Mouse (Mus musculus) lung, postnatal 0 days (tissue): ENCODE results near the gene Zfp462. TPM values are rescaled to one million over a fixed set of nuclear protein-coding genes. Genes with fewer than 3 reads are reported as not detected.

Experiments used
- ATAC-seq: fragments of 200-750 bp; cut with Nextera tagmentation; 2 replicates; pipeline ENCODE4 v1.8.0; 2017; ENCODE audit warnings: moderate library complexity
- DNase-seq: peaks from one replicate; pipeline ENCODE4 v3.0.0-alpha.2; 2016; ENCODE audit warnings: low spot score
- H3K27ac ChIP-seq: fragments of 300-500 bp; sonication (generic); 2 replicates; pipeline ENCODE4 v1.5.1; 2014; ENCODE audit warnings: antibody characterized with exemption, mild to moderate bottlenecking, low read length, mixed read lengths
- H3K27me3 ChIP-seq: fragments of 300-500 bp; sonication (generic); replicated peaks from 2 replicates; pipeline ENCODE4 v1.6.1; 2014; ENCODE audit warnings: low read length, mixed read lengths; ENCODE audit not compliant: insufficient read depth
- H3K36me3 ChIP-seq: fragments of 300-500 bp; sonication (generic); 2 replicates; pipeline ENCODE4 v1.6.1; 2014; ENCODE audit warnings: low read length, mixed read lengths; ENCODE audit not compliant: insufficient read depth
- H3K4me1 ChIP-seq: fragments of 300-500 bp; sonication (generic); 2 replicates; pipeline ENCODE4 v1.6.1; 2014; ENCODE audit warnings: antibody characterized with exemption, low read depth, low read length, mixed read lengths; ENCODE audit not compliant: insufficient read depth
- H3K4me2 ChIP-seq: fragments of 300-500 bp; sonication (generic); replicated peaks from 2 replicates; pipeline ENCODE4 v1.6.1; 2014; ENCODE audit warnings: low read depth, mild to moderate bottlenecking, low read length, moderate library complexity, mixed read lengths
- H3K4me3 ChIP-seq: fragments of 300-500 bp; sonication (generic); 2 replicates; pipeline ENCODE4 v1.5.1; 2014; ENCODE audit warnings: low read depth, low read length
- H3K9ac ChIP-seq: fragments of 300-500 bp; sonication (generic); replicated peaks from 2 replicates; pipeline ENCODE4 v1.6.1; 2014; ENCODE audit warnings: low read depth, mild to moderate bottlenecking
- H3K9me3 ChIP-seq: fragments of 300-500 bp; sonication (generic); 2 replicates; pipeline ENCODE4 v1.6.1; 2016; ENCODE audit warnings: low read length, mixed read lengths
- CTCF ChIP-seq: IDR thresholded peaks from 2 replicates; pipeline ENCODE4 v1.5.1; 2016; ENCODE audit warnings: antibody characterized with exemption, mild to moderate bottlenecking
- EP300 ChIP-seq: IDR thresholded peaks from 2 replicates; pipeline ENCODE4 v1.6.1; 2016; ENCODE audit warnings: antibody characterized with exemption, mild to moderate bottlenecking, control low read depth
- WGBS: fragments of 180-500 bp; shearing (Covaris S2); extraction: QIAGEN DNeasy Blood & Tissue Kit; methylation state at CpG from one replicate; pipeline ENCODE4 v1.1.7; 2014; 5-methylcytosine and 5-hydroxymethylcytosine counted together
- polyA plus RNA-seq: library from polyadenylated mRNA; unstranded; fragments of >200 nt; fragmentation: Nextera tagmentation; extraction: Ambion mirVana; gene quantifications from 2 replicates; pipeline ENCODE4 v1.2.1, GENCODE M21; 2015

Gene Zfp462
- 1.5 and 1.8 TPM in 2 replicates for polyA plus RNA-seq

- peak within 1 kb of the TSS; percentile 54 for H3K4me3 ChIP-seq
- TF ChIP-seq CTCF (no peak), EP300 (no peak)
- peaks cover 3% of the 10 kb centered on the region; the same call in 1 of the 2 replicates for H3K4me1 ChIP-seq
- ATAC-seq (peak; percentile 40), DNase-seq (peak; percentile 70)
- WGBS: 1% methylated on average over 32 of the region's 43 CpGs
- H3K36me3 ChIP-seq: no peaks in the 10 kb centered on the region
- H3K27ac ChIP-seq: 0 out of 2 replicates have a peak within 1 kb of the TSS, but pooled peaks have one; percentile 38
- H3K9me3 ChIP-seq: no peaks in the 10 kb centered on the region
- H3K4me2 ChIP-seq: peak within 1 kb of the TSS; percentile 96
- 0 out of 2 replicates have a peak within 1 kb of the TSS, but pooled peaks have one; percentile 16 for H3K9ac ChIP-seq
- 0 out of 2 replicates have a peak, but pooled peaks cover 4% of the 10 kb centered on the region for H3K27me3 ChIP-seq
Measured at GRCm38 (mm10) chr4:54944921-54945430, at the start of gene Zfp462. Zfp462 (plus strand) TSS chr4:54945048.

- Histone ChIP-seq H3K4me3 (no peak overlapping the region), H3K9me3 (no peaks in the 10 kb centered on the region), H3K36me3 (no peaks in the 10 kb centered on the region), H3K27ac (no peak overlapping the region), H3K9ac (no peak overlapping the region), H3K4me1 (no peaks in the 10 kb centered on the region), H3K27me3 (no peaks in the 10 kb centered on the region), H3K4me2 (no peak overlapping the region)
- WGBS: 65% methylated on average over 4 of the region's 4 CpGs
- TF ChIP-seq EP300: no peak
- TF ChIP-seq CTCF: no peak
- DNase-seq: no peak
- no peak for ATAC-seq
Measured at GRCm38 (mm10) chr4:54896017-54896416, 48.8 kb upstream of the Zfp462 start.

- no peaks in the 10 kb centered on the region for H3K27me3 ChIP-seq
- no peak overlapping the region for H3K4me2 ChIP-seq
- TF ChIP-seq CTCF (no peak), EP300 (no peak)
- H3K36me3 ChIP-seq: no peaks in the 10 kb centered on the region
- no peak overlapping the region for H3K27ac ChIP-seq
- ATAC-seq (no peak), DNase-seq (no peak)
- H3K4me1 ChIP-seq: no peaks in the 10 kb centered on the region
- WGBS: 59% methylated on average over 8 of the region's 8 CpGs
- H3K9ac ChIP-seq: no peak overlapping the region
- no peak overlapping the region for H3K4me3 ChIP-seq
- no peaks in the 10 kb centered on the region for H3K9me3 ChIP-seq
Measured at GRCm38 (mm10) chr4:54904641-54905040, 40.2 kb upstream of the Zfp462 start.

GRCm38 (mm10) chr4:54905399-54905953 lies 39.4 kb upstream of the Zfp462 start:
- no peak overlapping the region for H3K4me3 ChIP-seq
- ATAC-seq (no peak), DNase-seq (no peak)
- no peak overlapping the region for H3K27ac ChIP-seq
- no peak overlapping the region for H3K4me2 ChIP-seq
- TF ChIP-seq EP300: no peak
- TF ChIP-seq CTCF: no peak
- no peak overlapping the region for H3K9ac ChIP-seq
- H3K4me1 ChIP-seq: no peaks in the 10 kb centered on the region
- no peaks in the 10 kb centered on the region for H3K36me3 ChIP-seq
- 78% methylated on average over 7 of the region's 7 CpGs for WGBS
- H3K27me3 ChIP-seq: no peaks in the 10 kb centered on the region
- no peaks in the 10 kb centered on the region for H3K9me3 ChIP-seq

GRCm38 (mm10) chr4:54910300-54910699 lies 34.5 kb upstream of the Zfp462 start:
- ATAC-seq (no peak), DNase-seq (no peak)

GRCm38 (mm10) chr4:54918276-54918675 lies 26.6 kb upstream of the Zfp462 start:
- no peak for ATAC-seq
- H3K9ac ChIP-seq: no peak overlapping the region
- no peaks in the 10 kb centered on the region for H3K27me3 ChIP-seq
- no peaks in the 10 kb centered on the region for H3K36me3 ChIP-seq
- no peak overlapping the region for H3K27ac ChIP-seq
- H3K4me2 ChIP-seq: no peak overlapping the region
- 69% methylated on average over 3 of the region's 3 CpGs for WGBS
- no peaks in the 10 kb centered on the region for H3K4me1 ChIP-seq
- H3K9me3 ChIP-seq: no peaks in the 10 kb centered on the region
- TF ChIP-seq EP300 (no peak), CTCF (no peak)
- no peak overlapping the region for H3K4me3 ChIP-seq
- no peak for DNase-seq

More at GRCm38 (mm10) chr4:54910300-54910699, 34.5 kb upstream of the Zfp462 start:
- Histone ChIP-seq H3K4me1 (no peaks in the 10 kb centered on the region), H3K4me3 (no peak overlapping the region), H3K9me3 (no peaks in the 10 kb centered on the region), H3K27me3 (no peaks in the 10 kb centered on the region), H3K9ac (no peak overlapping the region), H3K36me3 (no peaks in the 10 kb centered on the region), H3K4me2 (no peak overlapping the region), H3K27ac (no peak overlapping the region)
- TF ChIP-seq EP300 (no peak), CTCF (no peak)
- WGBS: 47% methylated on average over 3 of the region's 3 CpGs
